Mouse (Mus musculus) thymus, adult 2 months (tissue): ENCODE measurements around the gene Arl11.

ENCODE experiments used
- CTCF ChIP-seq: fragments of 200-500 bp; IDR thresholded peaks from 2 replicates; pipeline ENCODE4 v1.5.1; 2012; ENCODE audit warnings: mild to moderate bottlenecking, control low read depth, low read length, moderate library complexity, borderline replicate concordance; ENCODE audit not compliant: control insufficient read depth, poor library complexity, insufficient read depth; ENCODE audit errors: extremely low read depth
- POLR2A ChIP-seq: fragments of 200-500 bp; IDR thresholded peaks from 2 replicates; pipeline ENCODE4 v1.6.1; 2012; ENCODE audit warnings: mild to moderate bottlenecking, low read length, control low read depth, moderate library complexity; ENCODE audit not compliant: control insufficient read depth, poor library complexity, insufficient read depth; ENCODE audit errors: extremely low read depth

DNA sequence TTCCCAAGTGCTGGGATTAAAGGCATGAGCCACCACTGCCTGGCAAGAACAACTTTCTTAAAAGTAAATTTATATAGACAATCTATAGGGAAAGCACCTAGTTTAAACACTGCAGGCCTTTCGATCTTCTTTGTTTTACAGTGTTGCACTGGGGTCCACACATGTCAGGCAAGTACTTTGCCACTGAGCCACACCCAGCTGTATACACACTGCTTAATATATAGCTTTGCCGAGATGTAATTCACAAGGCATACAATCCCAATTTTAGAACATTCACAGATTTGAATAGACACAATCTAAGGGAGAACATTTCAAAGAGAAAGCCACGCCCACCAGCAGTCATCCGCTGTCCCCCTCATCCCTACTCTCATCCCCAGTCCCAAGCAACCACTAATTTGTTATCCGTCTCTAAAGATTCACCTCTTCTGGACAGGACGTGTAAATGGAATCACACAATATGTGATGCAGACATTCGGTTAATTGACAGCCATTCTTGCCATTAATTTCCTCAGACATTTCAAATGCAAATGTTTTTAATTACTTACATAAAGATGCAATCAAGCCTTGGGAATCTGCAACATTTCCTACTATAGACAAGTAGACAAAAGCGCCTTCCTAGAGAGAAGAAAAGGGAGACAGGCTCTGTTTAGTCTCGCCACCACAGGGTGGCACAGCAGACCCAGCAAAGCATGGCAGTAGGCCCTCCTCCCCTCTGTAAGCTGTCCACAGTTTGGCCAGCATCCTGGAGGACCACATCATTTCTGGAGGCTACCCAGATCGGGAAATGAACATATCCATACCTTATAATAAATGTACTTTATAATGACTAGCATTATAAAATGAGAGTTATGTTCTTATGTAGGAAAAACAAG lies 37.5 kb downstream of the Arl11 start:
- TF ChIP-seq POLR2A (no peak), CTCF (no peak)
